Comparison of ENCODE assay signal across 9 mouse cellular contexts in the genomic region with DNA sequence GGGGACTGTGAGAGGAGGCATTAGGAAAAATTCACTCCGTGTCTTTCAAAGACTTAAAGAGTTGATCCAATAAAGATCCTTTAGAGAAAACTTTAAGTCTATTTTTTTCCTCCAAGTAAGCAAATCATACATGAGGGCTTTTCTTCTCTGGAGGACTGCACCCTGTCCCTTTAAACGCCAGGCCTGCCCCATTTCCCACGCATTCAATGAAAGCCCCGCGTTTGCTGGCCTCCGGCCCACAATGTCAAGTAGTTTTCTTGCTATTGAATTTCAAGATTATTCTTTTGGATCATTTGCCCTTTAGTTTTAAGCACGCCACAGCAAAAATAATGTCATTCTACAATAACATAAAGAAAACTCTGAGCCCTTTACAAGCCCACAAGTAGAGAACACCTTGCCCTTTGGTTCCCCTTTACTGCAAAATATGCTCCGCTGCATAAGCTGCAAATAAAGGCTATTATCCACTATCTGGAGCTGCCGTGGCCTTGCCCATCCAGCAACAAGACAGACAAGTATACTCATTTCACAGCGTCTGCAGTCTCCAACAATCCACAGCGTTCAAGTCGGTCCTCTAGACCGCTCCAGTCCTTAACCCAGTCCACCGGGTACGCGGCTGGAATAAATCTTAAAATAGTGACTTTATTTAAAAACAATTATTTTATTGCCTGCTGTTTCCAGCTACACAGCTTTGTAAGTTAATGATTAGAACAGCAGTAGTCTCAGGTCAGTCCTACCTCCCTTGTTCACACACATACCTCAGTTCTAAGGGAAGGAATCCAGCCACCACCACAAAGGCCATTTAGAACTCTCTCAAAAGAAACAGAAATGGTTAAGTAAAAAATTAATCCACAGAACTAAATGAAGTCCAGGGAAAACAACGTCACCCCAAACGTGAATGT. TPM values are rescaled to one million over a fixed set of nuclear protein-coding genes. Genes with fewer than 3 reads are reported as not detected.
DNase-seq lines count a peak whose midpoint lies in the region; ATAC-seq and TF ChIP-seq lines count a peak whose summit lies in the region.
"Had no signal": no experiment of that assay in that cellular context is flagged by ENCODE, and none has a peak within 500 bp of the region (broad histone marks: within the 10 kb centered on the region; RNA-seq: fewer than 3 reads in every experiment).

No protein-coding gene starts in this region.

- no peaks in the 10 kb centered on the region for H3K9me3 ChIP-seq in heart, embryonic 16.5 days (replicated peaks; ENCODE audit: control insufficient read depth, low read length)
- no peaks in the 10 kb centered on the region for H3K9me3 ChIP-seq in neural tube, embryonic 14.5 days (ENCODE audit: control insufficient read depth, low read length)
- H3K9me3 ChIP-seq: embryonic facial prominence, embryonic 15.5 days had no signal

- H3K4me2 ChIP-seq in heart, embryonic 16.5 days (ENCODE audit: low read depth, low read length): peak overlapping the region; percentile 44
- peak overlapping the region; percentile 29 for H3K4me2 ChIP-seq in neural tube, embryonic 14.5 days (ENCODE audit: low read depth, low read length)
- H3K4me2 ChIP-seq: embryonic facial prominence, embryonic 15.5 days had no signal

- WGBS in heart, embryonic 16.5 days: 55% methylated on average over 18 of the region's 18 CpGs
- 68% methylated on average over 18 of the region's 18 CpGs for WGBS in heart, adult 2 months
- 9% methylated on average over 18 of the region's 18 CpGs for WGBS in neural tube, embryonic 14.5 days

- peaks cover 31% of the 10 kb centered on the region for H3K4me1 ChIP-seq in heart, embryonic 16.5 days (ENCODE audit: control insufficient read depth, insufficient read depth, low read length)
- no peaks in the 10 kb centered on the region; the same call in 1 of the 2 replicates for H3K4me1 ChIP-seq in heart, adult 2 months (ENCODE audit: control insufficient read depth, insufficient read depth, low read length)
- peaks cover 23% of the 10 kb centered on the region for H3K4me1 ChIP-seq in neural tube, embryonic 14.5 days (ENCODE audit: control insufficient read depth, insufficient read depth, low read length)

- no peak for TF ChIP-seq EP300 in heart, adult 2 months (IDR thresholded peaks at IDR 0.05; ENCODE audit: insufficient read depth, low read depth, low read length)

- DNase-seq in heart, adult 2 months: no peak
- peak; percentile 55 for DNase-seq in heart, postnatal 4 days
- DNase-seq in kidney, postnatal 4 days: peak; percentile 58 to 65
- DNase-seq in right cerebral cortex, postnatal 36 days (ENCODE audit: low spot score in 2 of 2): no peak
- no peak for DNase-seq in frontal cortex, postnatal 14 days (ENCODE audit: low spot score in 2 of 2)

- peak overlapping the region; percentile 28 for H3K27ac ChIP-seq in heart, embryonic 16.5 days (ENCODE audit: low read length)
- H3K27ac ChIP-seq in heart, adult 2 months: no peak overlapping the region
- no peak overlapping the region for H3K27ac ChIP-seq in neural tube, embryonic 14.5 days (ENCODE audit: low read depth, low read length)
- H3K27ac ChIP-seq: embryonic facial prominence, embryonic 15.5 days had no signal

- no peak overlapping the region for H3K4me3 ChIP-seq in heart, embryonic 16.5 days (ENCODE audit: low read length)
- H3K4me3 ChIP-seq in heart, adult 2 months: no peak overlapping the region
- H3K4me3 ChIP-seq in neural tube, embryonic 14.5 days (ENCODE audit: low read depth, low read length): no peak overlapping the region
- H3K4me3 ChIP-seq: embryonic facial prominence, embryonic 15.5 days had no signal

- no peaks in the 10 kb centered on the region for H3K79me2 ChIP-seq in heart, adult 2 months (replicated peaks; ENCODE audit: control insufficient read depth, insufficient read depth, low read length)

- no peak overlapping the region for H3K9ac ChIP-seq in heart, embryonic 16.5 days (ENCODE audit: low read length)
- no peak overlapping the region for H3K9ac ChIP-seq in heart, adult 2 months (ENCODE audit: low read depth, low read length)
- no peak overlapping the region for H3K9ac ChIP-seq in neural tube, embryonic 14.5 days (replicated peaks; ENCODE audit: low read depth, low read length)
- H3K9ac ChIP-seq: embryonic facial prominence, embryonic 15.5 days had no signal

- intact Hi-C loops in heart, adult 2 months (cut with DNase I): no loop called here

- H3K36me3 ChIP-seq in heart, embryonic 16.5 days (ENCODE audit: control insufficient read depth, insufficient read depth): no peaks in the 10 kb centered on the region
- no peaks in the 10 kb centered on the region for H3K36me3 ChIP-seq in heart, adult 2 months (ENCODE audit: control insufficient read depth, insufficient read depth, low read length)
- H3K36me3 ChIP-seq in neural tube, embryonic 14.5 days (ENCODE audit: control insufficient read depth, insufficient read depth, low read length): no peaks in the 10 kb centered on the region
- H3K36me3 ChIP-seq: embryonic facial prominence, embryonic 15.5 days had no signal

- ATAC-seq in heart, embryonic 16.5 days (replicated peaks; ENCODE audit: extremely low read depth, insufficient read depth, low FRiP score): no peak
- ATAC-seq in neural tube, embryonic 14.5 days (ENCODE audit: low read depth): no peak
- ATAC-seq in megakaryocyte, adult 5-6 weeks (ENCODE audit: poor library complexity, severe bottlenecking): no peak

- no peak for TF ChIP-seq CTCF in heart, adult 2 months (IDR thresholded peaks at IDR 0.05)

- TF ChIP-seq POLR2A in heart, adult 2 months (IDR thresholded peaks at IDR 0.05; ENCODE audit: insufficient read depth, low read depth, low read length): no peak

- no peaks in the 10 kb centered on the region for H3K27me3 ChIP-seq in heart, embryonic 16.5 days (ENCODE audit: control insufficient read depth, insufficient read depth, low read length)
- H3K27me3 ChIP-seq in heart, adult 2 months (ENCODE audit: control insufficient read depth, insufficient read depth, low read length): no peaks in the 10 kb centered on the region
- no peaks in the 10 kb centered on the region for H3K27me3 ChIP-seq in neural tube, embryonic 14.5 days (ENCODE audit: control insufficient read depth, insufficient read depth, low read length)
- H3K27me3 ChIP-seq: embryonic facial prominence, embryonic 15.5 days had no signal

RNA-seq across cellular contexts. Expression of gene Mllt3, which starts 15.5 kb away (rescaled TPM):
- polyA plus RNA-seq in heart, embryonic 16.5 days (2015; fragmentation: Nextera tagmentation; extraction: Ambion mirVana): 23.2 and 26.5 TPM in 2 replicates
- 10 to 100 TPM; 11.0 to 15.2 TPM for total RNA-seq in heart, adult 2 months (2021)
- polyA plus RNA-seq in heart, adult 2 months (2012; rRNA removed): 3.8 and 7.3 TPM in 2 replicates
- total RNA-seq in heart, postnatal 4 days (2021): 10 to 100 TPM; 14.0 to 17.7 TPM
- 70.6 and 79.4 TPM in 2 replicates for polyA plus RNA-seq in neural tube, embryonic 14.5 days (2014; fragmentation: Nextera tagmentation; extraction: Ambion mirVana)
- 6.2 and 8.1 TPM in 2 replicates for total RNA-seq in megakaryocyte, adult 5-6 weeks (2015)
- total RNA-seq in megakaryocyte, adult 5-6 weeks (2017): 7.3 and 18.5 TPM in 2 replicates

Comparison
In these comparisons a context has a peak if more than half of its experiments do, and no peak if none do; other contexts are left out.
1. DNase-seq: peak in heart, postnatal 4 days (single experiment) and kidney, postnatal 4 days (2 of 2); none in heart, adult 2 months (0 of 2), right cerebral cortex, postnatal 36 days (0 of 2) and frontal cortex, postnatal 14 days (0 of 2).